Mouse (Mus musculus) regulatory T cell (primary cell): ENCODE data around the gene Vmn1r173.
"Not testable (repeated sequence)": the region's sequence is repeated elsewhere in the genome, so short reads cannot be mapped to it uniquely, and the experiment has no call there.

Experiments used
- in situ Hi-C: fragments of 300-600 bp; cut with MboI, MseI; formaldehyde crosslinking; loops from one replicate; pipeline ENCODE4 v1.15.1; 2025; ENCODE audit warnings: high pct_unique_total_duplicates

The Vmn1r173 gene

GRCm38 (mm10) chr7:23700403-23700802, at the start of gene Vmn1r173:
Gene Vmn1r173, plus strand, starts transcription at chr7:23700703.
- in situ Hi-C loops = not testable (repeated sequence)

GRCm38 (mm10) chr7:23658016-23658415, 42.5 kb upstream of the Vmn1r173 start, which contains the start of gene Vmn1r172:
Gene Vmn1r172, plus strand, starts transcription at chr7:23658316.
- in situ Hi-C loops = no loop called here

- in situ Hi-C loops = not testable (repeated sequence)
Measured at GRCm38 (mm10) chr7:23751970-23752369, 51.5 kb downstream of the Vmn1r173 start, which contains the start of gene Vmn1r174. Gene Vmn1r174, plus strand, starts transcription at chr7:23752270.
